Mouse (Mus musculus): ENCODE measurements around the gene Gm853. TPM values are rescaled to one million over a fixed set of nuclear protein-coding genes. Genes with fewer than 3 reads are reported as not detected.

Gene Gm853
- total and polyA plus RNA-seq, 2 experiments from 2014 or later, result 0.08 TPM; not detected in 1

DNA sequence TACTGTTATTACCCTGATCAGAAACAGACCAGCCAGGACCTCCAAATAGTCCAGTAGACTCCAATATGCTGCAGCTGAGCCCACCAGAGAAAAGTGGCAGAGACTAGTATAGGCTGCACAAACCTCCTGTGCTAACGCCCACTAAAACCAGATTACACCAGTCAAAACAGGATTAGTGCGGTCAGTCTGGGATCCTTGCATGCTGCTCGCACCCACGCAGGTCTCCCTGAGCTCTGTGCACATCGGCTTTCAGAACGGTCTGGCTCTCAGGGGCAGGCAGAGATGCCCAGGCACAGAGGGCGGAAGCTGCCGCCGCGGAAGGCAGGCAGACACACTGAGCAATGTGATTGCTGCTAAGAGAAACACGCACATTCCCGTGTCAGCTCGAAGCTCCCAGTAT lies 39.2 kb downstream of the Gm853 start:
- WGBS, result 72% methylated on average over 13 of the region's 13 CpGs
- H3K9me3 ChIP-seq (ENCODE audit: low read length), result no peaks in the 10 kb centered on the region
- no peak for DNase-seq

GRCm38 (mm10) chr4:130181886-130182285 lies 40.3 kb downstream of the Gm853 start:
- H3K27me3 ChIP-seq (ENCODE audit: insufficient read depth, low read length), result no peaks in the 10 kb centered on the region
- WGBS, result 41% methylated on average over 4 of the region's 4 CpGs
- no peaks in the 10 kb centered on the region for H3K36me3 ChIP-seq (ENCODE audit: insufficient read depth)
- TF ChIP-seq CTCF (IDR thresholded peaks at IDR 0.05; ENCODE audit: low read depth), result no peak
- H3K4me1 ChIP-seq (ENCODE audit: insufficient read depth), result no peaks in the 10 kb centered on the region
- no peak overlapping the region for H3K4me2 ChIP-seq (ENCODE audit: low read depth)
- DNase-seq (peak; percentile 39), ATAC-seq (no peak)
- H3K27ac ChIP-seq (ENCODE audit: low read depth, low read length), result no peak overlapping the region
- H3K9me3 ChIP-seq (ENCODE audit: low read length), result no peaks in the 10 kb centered on the region
- no peak overlapping the region for H3K9ac ChIP-seq
- no peak overlapping the region for H3K4me3 ChIP-seq (ENCODE audit: low read depth, low read length)

More for the DNA sequence above, 39.2 kb downstream of the Gm853 start:
- H3K27ac ChIP-seq (ENCODE audit: low read depth, low read length), result no peak overlapping the region
- no peaks in the 10 kb centered on the region for H3K4me1 ChIP-seq (ENCODE audit: insufficient read depth)
- no peak overlapping the region for H3K9ac ChIP-seq
- no peaks in the 10 kb centered on the region for H3K36me3 ChIP-seq (ENCODE audit: insufficient read depth)
- no peaks in the 10 kb centered on the region for H3K27me3 ChIP-seq (ENCODE audit: insufficient read depth, low read length)
- H3K4me2 ChIP-seq (ENCODE audit: low read depth), result no peak overlapping the region
- peak; percentile 25; the same call in 1 of the 2 replicates for ATAC-seq
- no peak overlapping the region for H3K4me3 ChIP-seq (ENCODE audit: low read depth, low read length)
- TF ChIP-seq CTCF (IDR thresholded peaks at IDR 0.05; ENCODE audit: low read depth), result no peak

GRCm38 (mm10) chr4:130180909-130181602 lies 41.1 kb downstream of the Gm853 start:
- ATAC-seq (no peak), DNase-seq (no peak)
- no peak overlapping the region for H3K4me2 ChIP-seq (ENCODE audit: low read depth)
- H3K9me3 ChIP-seq (ENCODE audit: low read length), result no peaks in the 10 kb centered on the region
- no peak overlapping the region for H3K4me3 ChIP-seq (ENCODE audit: low read depth, low read length)
- no peak overlapping the region for H3K9ac ChIP-seq
- H3K36me3 ChIP-seq (ENCODE audit: insufficient read depth), result no peaks in the 10 kb centered on the region
- no peak overlapping the region for H3K27ac ChIP-seq (ENCODE audit: low read depth, low read length)
- H3K4me1 ChIP-seq (ENCODE audit: insufficient read depth), result no peaks in the 10 kb centered on the region
- TF ChIP-seq CTCF (IDR thresholded peaks at IDR 0.05; ENCODE audit: low read depth), result no peak
- 62% methylated on average over 7 of the region's 7 CpGs for WGBS
- H3K27me3 ChIP-seq (ENCODE audit: insufficient read depth, low read length), result no peaks in the 10 kb centered on the region

GRCm38 (mm10) chr4:130179876-130180275 lies 42.3 kb downstream of the Gm853 start:
- no peak for TF ChIP-seq CTCF (IDR thresholded peaks at IDR 0.05; ENCODE audit: low read depth)
- 80% methylated on average over 3 of the region's 3 CpGs for WGBS
- H3K27me3 ChIP-seq (ENCODE audit: insufficient read depth, low read length), result peaks cover 6% of the 10 kb centered on the region; the same call in 1 of the 2 replicates
- H3K4me3 ChIP-seq (ENCODE audit: low read depth, low read length), result no peak overlapping the region
- DNase-seq, result no peak
- no peak overlapping the region for H3K9ac ChIP-seq
- no peaks in the 10 kb centered on the region for H3K4me1 ChIP-seq (ENCODE audit: insufficient read depth)
- no peaks in the 10 kb centered on the region for H3K36me3 ChIP-seq (ENCODE audit: insufficient read depth)
- ATAC-seq, result no peak
- H3K4me2 ChIP-seq (ENCODE audit: low read depth), result no peak overlapping the region
- no peaks in the 10 kb centered on the region for H3K9me3 ChIP-seq (ENCODE audit: low read length)
- no peak overlapping the region for H3K27ac ChIP-seq (ENCODE audit: low read depth, low read length)

GRCm38 (mm10) chr4:130177536-130177935 lies 44.7 kb downstream of the Gm853 start:
- Histone ChIP-seq H3K27me3 (ENCODE audit: insufficient read depth, low read length) (peaks cover 16% of the 10 kb centered on the region), H3K4me3 (ENCODE audit: low read depth, low read length) (no peak overlapping the region), H3K4me2 (ENCODE audit: low read depth) (no peak overlapping the region), H3K27ac (ENCODE audit: low read depth, low read length) (no peak overlapping the region), H3K36me3 (ENCODE audit: insufficient read depth) (no peaks in the 10 kb centered on the region), H3K4me1 (ENCODE audit: insufficient read depth) (no peaks in the 10 kb centered on the region), H3K9me3 (ENCODE audit: low read length) (no peaks in the 10 kb centered on the region), H3K9ac (no peak overlapping the region)
- ATAC-seq (no peak), DNase-seq (no peak)
- TF ChIP-seq CTCF (IDR thresholded peaks at IDR 0.05; ENCODE audit: low read depth), result no peak
- 54% methylated on average over 7 of the region's 7 CpGs for WGBS

DNA sequence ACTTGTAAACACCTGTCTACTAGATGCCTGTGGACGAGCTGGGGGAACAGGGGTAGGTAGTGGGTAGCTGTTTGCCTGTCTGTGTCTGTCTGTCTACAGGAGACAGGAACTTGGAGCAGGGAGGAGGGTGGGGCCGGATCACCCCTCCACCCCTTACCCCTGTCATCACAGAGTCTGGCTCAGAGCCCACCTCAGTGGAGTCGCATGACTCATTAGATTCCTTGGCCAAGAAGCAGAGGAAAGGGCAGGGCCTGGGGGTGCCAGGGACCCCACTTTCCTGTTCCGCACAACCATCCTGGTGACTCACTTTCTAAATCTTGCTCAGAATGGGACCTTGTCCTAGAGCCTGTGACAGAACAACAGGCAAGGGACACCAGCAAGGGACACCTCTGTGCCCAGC lies 45.1 kb downstream of the Gm853 start:
- Histone ChIP-seq H3K27ac (ENCODE audit: low read depth, low read length) (no peak overlapping the region), H3K4me3 (ENCODE audit: low read depth, low read length) (no peak overlapping the region), H3K4me1 (ENCODE audit: insufficient read depth) (no peaks in the 10 kb centered on the region), H3K36me3 (ENCODE audit: insufficient read depth) (no peaks in the 10 kb centered on the region), H3K9ac (no peak overlapping the region), H3K4me2 (ENCODE audit: low read depth) (no peak overlapping the region), H3K9me3 (ENCODE audit: low read length) (no peaks in the 10 kb centered on the region), H3K27me3 (ENCODE audit: insufficient read depth, low read length) (peaks cover 16% of the 10 kb centered on the region)
- TF ChIP-seq CTCF (IDR thresholded peaks at IDR 0.05; ENCODE audit: low read depth), result no peak
- no peak for DNase-seq
- WGBS, result 64% methylated on average over 4 of the region's 4 CpGs
- ATAC-seq, result no peak

DNA sequence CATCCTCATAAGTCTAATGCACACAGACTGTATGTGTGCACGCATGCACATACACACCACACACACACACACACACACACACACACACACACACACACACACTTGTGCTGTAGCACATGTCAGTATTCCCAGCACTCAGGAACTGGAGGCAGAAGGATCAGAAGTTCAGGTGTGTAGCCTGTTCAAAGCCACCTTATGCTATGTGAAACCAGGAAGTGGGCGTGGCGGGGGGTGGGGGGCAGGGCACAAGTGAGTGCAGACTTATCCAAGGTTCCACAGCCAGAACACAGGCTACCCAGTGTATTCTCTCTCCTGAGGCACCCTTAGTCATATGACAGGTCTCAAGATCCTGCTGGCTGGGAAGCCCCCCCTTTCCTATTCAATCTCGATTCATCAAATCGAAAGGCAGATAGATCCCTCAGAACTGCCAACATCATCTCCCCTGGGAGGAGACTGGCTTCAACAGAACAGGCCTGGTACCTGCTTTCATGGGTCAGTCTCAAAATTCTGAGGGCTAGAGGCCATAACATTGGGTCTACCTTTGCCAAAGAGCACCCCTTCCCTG lies 46.0 kb downstream of the Gm853 start:
- Histone ChIP-seq H3K9me3 (ENCODE audit: low read length) (no peaks in the 10 kb centered on the region), H3K4me1 (ENCODE audit: insufficient read depth) (no peaks in the 10 kb centered on the region), H3K9ac (no peak overlapping the region), H3K27me3 (ENCODE audit: insufficient read depth, low read length) (peaks cover 16% of the 10 kb centered on the region), H3K4me3 (ENCODE audit: low read depth, low read length) (no peak overlapping the region), H3K36me3 (ENCODE audit: insufficient read depth) (no peaks in the 10 kb centered on the region), H3K27ac (ENCODE audit: low read depth, low read length) (no peak overlapping the region), H3K4me2 (ENCODE audit: low read depth) (no peak overlapping the region)
- WGBS, result 72% methylated on average over 5 of the region's 5 CpGs
- DNase-seq, result no peak
- ATAC-seq, result no peak
- no peak for TF ChIP-seq CTCF (IDR thresholded peaks at IDR 0.05; ENCODE audit: low read depth)

All from forebrain, postnatal 0 days (tissue).